Comparison of ENCODE assay signal across 9 mouse cellular contexts in genomic region chr8:109957167-109958028, GRCm38 (mm10). TPM values are rescaled to one million over a fixed set of nuclear protein-coding genes. Genes with fewer than 3 reads are reported as not detected.
DNase-seq lines count a peak whose midpoint lies in the region; ATAC-seq and TF ChIP-seq lines count a peak whose summit lies in the region.
"Had no signal": no experiment of that assay in that cellular context is flagged by ENCODE, and none has a peak within 500 bp of the region (broad histone marks: within the 10 kb centered on the region; RNA-seq: fewer than 3 reads in every experiment).

No protein-coding gene starts in this region.

- H3K36me3 ChIP-seq in MEL (ENCODE audit: control insufficient read depth in 1 of 2, insufficient read depth in 2 of 2, low read length in 2 of 2): peaks cover 0 to 1% of the 10 kb centered on the region in 2 experiments; a peak in 2 of 4 replicates
- H3K36me3 ChIP-seq in forebrain, embryonic 15.5 days: no peaks in the 10 kb centered on the region
- H3K36me3 ChIP-seq in neural tube, embryonic 13.5 days: no peaks in the 10 kb centered on the region
- H3K36me3 ChIP-seq: hindbrain, embryonic 15.5 days had no signal

- no peak overlapping the region for H3K4me3 ChIP-seq in MEL (ENCODE audit: control insufficient read depth in 1 of 2, insufficient read depth in 1 of 2, low read depth in 2 of 2, low read length in 2 of 2)
- no peak overlapping the region for H3K4me3 ChIP-seq in forebrain, embryonic 15.5 days
- H3K4me3 ChIP-seq in neural tube, embryonic 13.5 days: no peak overlapping the region
- H3K4me3 ChIP-seq: hindbrain, embryonic 15.5 days had no signal

- H3K9me3 ChIP-seq in MEL (replicated peaks; ENCODE audit: insufficient read depth, low read length): no peaks in the 10 kb centered on the region
- no peaks in the 10 kb centered on the region for H3K9me3 ChIP-seq in forebrain, embryonic 15.5 days
- no peaks in the 10 kb centered on the region for H3K9me3 ChIP-seq in neural tube, embryonic 13.5 days
- H3K9me3 ChIP-seq: hindbrain, embryonic 15.5 days had no signal

- no peak for TF ChIP-seq CTCF in MEL (IDR thresholded peaks at IDR 0.05 in 2 of 3, conservative IDR thresholded peaks at IDR 0.05 in 1 of 3; ENCODE audit: control insufficient read depth in 1 of 3, insufficient read depth in 1 of 3, low read depth in 2 of 3, low read length in 3 of 3, poor library complexity in 1 of 3, severe bottlenecking in 1 of 3)

- H3K9ac ChIP-seq in MEL (ENCODE audit: control insufficient read depth, low read depth, low read length, poor library complexity, severe bottlenecking): no peak overlapping the region
- no peak overlapping the region for H3K9ac ChIP-seq in forebrain, embryonic 15.5 days (replicated peaks)
- H3K9ac ChIP-seq in neural tube, embryonic 13.5 days: peak overlapping the region; percentile 12; the same call in 1 of the 2 replicates
- H3K9ac ChIP-seq: hindbrain, embryonic 15.5 days had no signal

- H3K4me2 ChIP-seq in forebrain, embryonic 15.5 days (replicated peaks): 0 out of 2 replicates have a peak overlapping the region, but pooled peaks have one; percentile 4
- H3K4me2 ChIP-seq in neural tube, embryonic 13.5 days: peak overlapping the region; percentile 28
- H3K4me2 ChIP-seq: hindbrain, embryonic 15.5 days had no signal

- intact Hi-C loops in left cerebral cortex, postnatal 25 days (cut with DNase I): no loop called here

- 6% methylated on average over 16 of the region's 16 CpGs for WGBS in forebrain, embryonic 15.5 days
- 7% methylated on average over 16 of the region's 16 CpGs for WGBS in large intestine, adult 2 months
- 4% methylated on average over 16 of the region's 16 CpGs for WGBS in neural tube, embryonic 13.5 days

- peak; percentile 54; the same call in 1 of the 2 replicates for ATAC-seq in forebrain, embryonic 15.5 days (replicated peaks)
- ATAC-seq in neural tube, embryonic 13.5 days (ENCODE audit: low read depth): 0 out of 2 replicates have a peak, but pooled peaks have one; percentile 15

- no peak for TF ChIP-seq RAD21 in MEL (IDR thresholded peaks at IDR 0.05; ENCODE audit: low read depth, low read length)

- no peak overlapping the region for H3K27ac ChIP-seq in MEL (ENCODE audit: control insufficient read depth, low read depth, low read length)
- no peak overlapping the region for H3K27ac ChIP-seq in forebrain, embryonic 15.5 days (replicated peaks)
- H3K27ac ChIP-seq in neural tube, embryonic 13.5 days (replicated peaks): no peak overlapping the region
- H3K27ac ChIP-seq: hindbrain, embryonic 15.5 days had no signal

- H3K4me1 ChIP-seq in MEL (ENCODE audit: control insufficient read depth in 1 of 2, insufficient read depth in 2 of 2, low read length in 2 of 2): 0 out of 4 replicates have a peak, but pooled peaks cover 0 to 2% of the 10 kb centered on the region in 2 experiments
- peaks cover 26% of the 10 kb centered on the region for H3K4me1 ChIP-seq in forebrain, embryonic 15.5 days
- H3K4me1 ChIP-seq in neural tube, embryonic 13.5 days (replicated peaks): peaks cover 33% of the 10 kb centered on the region

- TF ChIP-seq EP300 in MEL (IDR thresholded peaks at IDR 0.05; ENCODE audit: low read depth in 1 of 2, low read length in 2 of 2): no peak

- peak; percentile 84 for DNase-seq in A20 (ENCODE audit: low read depth, low spot score)
- DNase-seq in MEL (ENCODE audit: low read depth, low spot score): peak; percentile 48
- DNase-seq in large intestine, adult 2 months (ENCODE audit: low read depth, low spot score): peak; percentile 94
- no peak for DNase-seq in left cerebral cortex, postnatal 25 days (ENCODE audit: low spot score in 2 of 2)
- DNase-seq in ovary, postnatal 10 days (ENCODE audit: low spot score): no peak
- no peak for DNase-seq in left cerebral cortex, adult 11 months (ENCODE audit: low spot score)

- H3K79me2 ChIP-seq in MEL (ENCODE audit: control insufficient read depth, insufficient read depth, low read length, poor library complexity): no peaks in the 10 kb centered on the region

- TF ChIP-seq POLR2A in MEL (IDR thresholded peaks at IDR 0.05; ENCODE audit: control insufficient read depth in 1 of 2, insufficient read depth in 1 of 2, low read depth in 1 of 2, low read length in 2 of 2, poor library complexity in 1 of 2): no peak

- no peaks in the 10 kb centered on the region for H3K27me3 ChIP-seq in MEL (ENCODE audit: control insufficient read depth in 1 of 2, insufficient read depth in 2 of 2, low read length in 2 of 2)
- peaks cover 9% of the 10 kb centered on the region; the same call in 1 of the 2 replicates for H3K27me3 ChIP-seq in forebrain, embryonic 15.5 days
- peaks cover 30% of the 10 kb centered on the region for H3K27me3 ChIP-seq in neural tube, embryonic 13.5 days

TF ChIP-seq in MEL, 35 proteins besides CTCF, POLR2A, EP300 and RAD21:
- TF ChIP-seq SMC3 (IDR thresholded peaks at IDR 0.05; ENCODE audit: low read depth, low read length): no peak
- TF ChIP-seq POLR2AphosphoS2 (IDR thresholded peaks at IDR 0.05; ENCODE audit: low read length): no peak
- TF ChIP-seq NELFE (IDR thresholded peaks at IDR 0.05; ENCODE audit: low read depth, low read length): no peak
- TF ChIP-seq TAL1 (IDR thresholded peaks at IDR 0.05; ENCODE audit: low read length): no peak
- no peak for TF ChIP-seq MEF2A (IDR thresholded peaks at IDR 0.05; ENCODE audit: extremely low read depth, insufficient replicate concordance, low read depth, low read length, poor library complexity, severe bottlenecking)
- TF ChIP-seq ZKSCAN1 (IDR thresholded peaks at IDR 0.05; ENCODE audit: low read depth, low read length): no peak
- no peak for TF ChIP-seq CHD2 (IDR thresholded peaks at IDR 0.05; ENCODE audit: low read length)
- TF ChIP-seq USF2 (IDR thresholded peaks at IDR 0.05; ENCODE audit: borderline replicate concordance in 1 of 2, insufficient read depth in 1 of 2, low read depth in 1 of 2, low read length in 2 of 2): no peak
- TF ChIP-seq POLR2AphosphoS5 (IDR thresholded peaks at IDR 0.05; ENCODE audit: borderline replicate concordance, low read depth, low read length): no peak
- no peak for TF ChIP-seq MYB (IDR thresholded peaks at IDR 0.05; ENCODE audit: low read depth, low read length)
- no peak for TF ChIP-seq RCOR1 (IDR thresholded peaks at IDR 0.05; ENCODE audit: low read depth, low read length)
- TF ChIP-seq JUND (IDR thresholded peaks at IDR 0.05; ENCODE audit: low read depth, low read length): no peak
- TF ChIP-seq GABPA (IDR thresholded peaks at IDR 0.05; ENCODE audit: low read depth, low read length): no peak
- no peak for TF ChIP-seq MXI1 (IDR thresholded peaks at IDR 0.05; ENCODE audit: low read depth, low read length)
- no peak for TF ChIP-seq TBP (IDR thresholded peaks at IDR 0.05; ENCODE audit: low read depth, low read length)
- TF ChIP-seq ETS1 (IDR thresholded peaks at IDR 0.05; ENCODE audit: low read depth, low read length): no peak
- no peak for TF ChIP-seq ELF1 (IDR thresholded peaks at IDR 0.05; ENCODE audit: low read depth, low read length)

RNA-seq across cellular contexts. Expression of gene Marveld3, which starts 4.6 kb away (rescaled TPM):
- total RNA-seq in MEL (2012; rRNA removed): not detected in 2 replicates
- polyA plus RNA-seq in MEL (2012; ENCODE audit: insufficient read depth in 1 of 2, insufficient read length in 2 of 2, low read depth in 1 of 2, low replicate concordance in 2 of 2, missing spikeins in 1 of 2): not detected
- 2.0 and 2.2 TPM in 2 replicates for polyA plus RNA-seq in forebrain, embryonic 15.5 days (2015; fragmentation: Nextera tagmentation; extraction: Ambion mirVana)
- polyA plus RNA-seq in large intestine, adult 2 months (2012; rRNA removed): 26.9 and 29.0 TPM in 2 replicates
- 0.55 and 0.74 TPM in 2 replicates for polyA plus RNA-seq in neural tube, embryonic 13.5 days (2015; fragmentation: Nextera tagmentation; extraction: Ambion mirVana)
- total RNA-seq in left cerebral cortex, postnatal 25 days (2021): not detected

RNA-seq across cellular contexts. Expression of gene Tat, which starts 32.8 kb away (rescaled TPM):
- not detected in 2 replicates for total RNA-seq in MEL (2012; rRNA removed)
- polyA plus RNA-seq in MEL (2012; ENCODE audit: insufficient read depth in 1 of 2, insufficient read length in 2 of 2, low read depth in 1 of 2, low replicate concordance in 2 of 2, missing spikeins in 1 of 2): not detected
- not detected in 2 replicates for polyA plus RNA-seq in forebrain, embryonic 15.5 days (2015; fragmentation: Nextera tagmentation; extraction: Ambion mirVana)
- polyA plus RNA-seq in large intestine, adult 2 months (2012; rRNA removed): 0.77 and 18.1 TPM in 2 replicates
- polyA plus RNA-seq in neural tube, embryonic 13.5 days (2015; fragmentation: Nextera tagmentation; extraction: Ambion mirVana): not detected in 2 replicates
- total RNA-seq in left cerebral cortex, postnatal 25 days (2021): not detected
- polyA plus RNA-seq: hindbrain, embryonic 15.5 days had no signal

Comparison
In these comparisons a context has a peak if more than half of its experiments do, and no peak if none do; other contexts are left out.
1. DNase-seq: peak in A20 (single experiment), MEL (single experiment) and large intestine, adult 2 months (single experiment); none in left cerebral cortex, postnatal 25 days (0 of 2), ovary, postnatal 10 days (single experiment) and left cerebral cortex, adult 11 months (single experiment).